Mouse (Mus musculus) adrenal gland, postnatal 36 days (tissue): ENCODE measurements around the gene Akap9. TPM values are rescaled to one million over a fixed set of nuclear protein-coding genes. Genes with fewer than 3 reads are reported as not detected.

Experiments
- total RNA-seq, 2 experiments: library from RNA; stranded (reverse); gene quantifications; 2 replicates each; pipeline ENCODE4 v1.2.3; 2021

Gene Akap9
- total RNA-seq, 2 experiments from 2014 or later: 73.6 to 91.7 TPM

Other genes with a start within 250 kb of the Akap9 start
- gene Ankib1, start 125.1 kb upstream of the Akap9 start, total RNA-seq: 10 to 100 TPM; 70.4 to 88.3 TPM
- gene Krit1, start 124.9 kb upstream of the Akap9 start, total RNA-seq: 10 to 100 TPM; 50.5 to 50.6 TPM
- under 1 TPM in 1 of 2 experiments, not detected in 1; 0.10 TPM for gene Lrrd1, start 82.9 kb upstream of the Akap9 start, total RNA-seq
- 1 to 10 TPM; 6.1 to 8.0 TPM for gene Mterf1a, start 34.1 kb upstream of the Akap9 start, total RNA-seq
- gene Cyp51, start 176.7 kb downstream of the Akap9 start, total RNA-seq: 100 to 1,000 TPM in 1 of 2 experiments, 10 to 100 TPM in 1; 88.9 to 105 TPM